Mouse (Mus musculus): Measurements from ENCODE around the gene Phyhd1.

DNA sequence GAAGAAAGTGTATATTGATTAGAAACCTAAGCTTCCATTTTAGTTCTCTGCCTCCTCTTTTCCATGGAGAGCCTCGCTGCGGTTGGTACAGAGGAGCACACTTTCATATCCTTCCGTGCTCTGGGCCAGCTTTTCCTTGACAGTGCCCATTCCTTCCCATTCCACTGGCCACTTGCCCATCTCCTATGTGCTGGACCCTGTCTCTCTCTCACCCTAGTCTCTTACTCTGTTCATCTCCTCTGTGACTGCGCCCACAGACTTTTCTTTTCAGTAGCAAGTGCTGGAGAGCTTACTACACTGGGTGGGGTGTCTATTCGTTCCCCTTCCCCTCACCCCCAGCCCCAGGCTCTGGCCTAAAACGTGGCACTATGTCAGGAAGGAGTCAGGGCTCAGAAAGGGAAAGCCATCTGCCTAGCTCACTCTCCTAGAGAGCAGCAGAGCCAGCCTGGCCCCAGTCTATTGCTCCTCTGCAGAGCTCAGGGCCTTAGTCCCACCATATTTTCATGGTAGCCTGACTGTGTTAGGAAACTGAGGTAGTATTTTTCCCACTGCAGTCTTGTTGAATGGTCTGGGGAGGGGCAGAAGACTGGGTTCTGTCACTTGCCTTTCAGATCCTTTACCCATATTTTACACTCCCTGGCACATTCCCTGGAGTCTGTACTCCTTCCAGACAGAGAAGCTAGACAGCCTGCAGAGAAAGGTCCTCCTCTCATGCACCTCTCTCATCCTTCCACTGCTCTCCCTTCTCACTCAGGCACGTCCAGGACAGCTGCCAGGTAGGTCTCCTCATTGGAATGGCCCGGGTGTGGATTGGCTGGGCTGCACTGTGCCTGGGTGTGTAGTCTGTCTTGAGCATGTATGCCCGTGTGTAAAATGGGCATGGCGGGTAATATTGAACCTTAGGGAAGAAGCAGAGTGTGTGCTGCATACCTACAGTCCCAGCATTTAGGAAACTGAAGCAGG is 15.6 kb upstream of the Phyhd1 start:
- TF ChIP-seq GATA1 (IDR thresholded peaks at IDR 0.05; ENCODE audit: borderline replicate concordance, low read length) (no peak), FLI1 (IDR thresholded peaks at IDR 0.05; ENCODE audit: low read length) (no peak)

Data from megakaryocyte, embryonic 14.5 days (primary cell).